Mouse (Mus musculus) embryonic facial prominence, embryonic 13.5 days (tissue): ENCODE data around the gene Lpin2. TPM values are rescaled to one million over a fixed set of nuclear protein-coding genes. Genes with fewer than 3 reads are reported as not detected.

ENCODE experiments used
- ATAC-seq: fragments of 200-750 bp; cut with Nextera tagmentation; 2 replicates; pipeline ENCODE4 v1.8.0; 2017; ENCODE audit warnings: low read depth; ENCODE audit not compliant: insufficient number of reproducible peaks, insufficient read depth, low FRiP score, low TSS enrichment
- H3K27ac ChIP-seq: fragments of 300-500 bp; sonication (generic); 2 replicates; pipeline ENCODE4 v1.5.1; 2015; ENCODE audit warnings: moderate library complexity, mild to moderate bottlenecking, inconsistent platforms
- H3K27me3 ChIP-seq: fragments of 300-500 bp; sonication (generic); 2 replicates; pipeline ENCODE4 v1.6.1; 2015; ENCODE audit warnings: mild to moderate bottlenecking, inconsistent platforms
- H3K36me3 ChIP-seq: fragments of 300-500 bp; sonication (generic); 2 replicates; pipeline ENCODE4 v1.6.1; 2015; ENCODE audit warnings: mild to moderate bottlenecking, inconsistent platforms
- H3K4me1 ChIP-seq: fragments of 300-500 bp; sonication (generic); 2 replicates; pipeline ENCODE4 v1.6.1; 2015; ENCODE audit warnings: inconsistent platforms
- H3K4me2 ChIP-seq: fragments of 300-500 bp; sonication (generic); 2 replicates; pipeline ENCODE4 v1.6.1; 2015; ENCODE audit warnings: moderate library complexity, mild to moderate bottlenecking, inconsistent platforms
- H3K4me3 ChIP-seq: fragments of 300-500 bp; sonication (generic); 2 replicates; pipeline ENCODE4 v1.5.1; 2015; ENCODE audit warnings: mild to moderate bottlenecking, inconsistent platforms
- H3K9ac ChIP-seq: fragments of 300-500 bp; sonication (generic); 2 replicates; pipeline ENCODE4 v1.6.1; 2015; ENCODE audit warnings: mild to moderate bottlenecking, inconsistent platforms
- H3K9me3 ChIP-seq: fragments of 300-500 bp; sonication (generic); 2 replicates; pipeline ENCODE4 v1.6.1; 2016; ENCODE audit warnings: inconsistent platforms
- WGBS: fragments of 180-500 bp; shearing (Covaris S2); methylation state at CpG from one replicate; pipeline ENCODE4 v1.1.7; 2015; ENCODE audit warnings: mixed read lengths; 5-methylcytosine and 5-hydroxymethylcytosine counted together
- polyA plus RNA-seq: library from polyadenylated mRNA; unstranded; fragments of >200 nt; fragmentation: Nextera tagmentation; extraction: Ambion mirVana; gene quantifications from 2 replicates; pipeline ENCODE4 v1.2.1, GENCODE M21; 2015

Gene Lpin2
- polyA plus RNA-seq, 1 experiment from 2014 or later = 52.2 TPM

GRCm38 (mm10) chr17:71242666-71243065 lies 60.3 kb downstream of the Lpin2 start:
- no peak for ATAC-seq
- H3K9me3 ChIP-seq = no peaks in the 10 kb centered on the region
- H3K4me1 ChIP-seq = no peaks in the 10 kb centered on the region
- H3K9ac ChIP-seq = no peak overlapping the region
- H3K27me3 ChIP-seq = no peaks in the 10 kb centered on the region
- H3K4me3 ChIP-seq = no peak overlapping the region
- 93% methylated on average over 7 of the region's 7 CpGs for WGBS
- H3K27ac ChIP-seq = no peak overlapping the region
- no peak overlapping the region for H3K4me2 ChIP-seq
- H3K36me3 ChIP-seq = peaks cover 91% of the 10 kb centered on the region

GRCm38 (mm10) chr17:71245133-71245532 lies 62.8 kb downstream of the Lpin2 start:
- WGBS = 97% methylated on average over 15 of the region's 15 CpGs
- no peak overlapping the region for H3K4me3 ChIP-seq
- H3K27me3 ChIP-seq = no peaks in the 10 kb centered on the region
- H3K9ac ChIP-seq = no peak overlapping the region
- H3K4me2 ChIP-seq = no peak overlapping the region
- peaks cover 5% of the 10 kb centered on the region; the same call in 1 of the 2 replicates for H3K4me1 ChIP-seq
- peaks cover 96% of the 10 kb centered on the region for H3K36me3 ChIP-seq
- H3K27ac ChIP-seq = no peak overlapping the region
- ATAC-seq = no peak
- H3K9me3 ChIP-seq = no peaks in the 10 kb centered on the region

- Histone ChIP-seq H3K27ac (no peak overlapping the region), H3K27me3 (no peaks in the 10 kb centered on the region), H3K9me3 (no peaks in the 10 kb centered on the region), H3K4me2 (no peak overlapping the region), H3K9ac (no peak overlapping the region), H3K4me3 (no peak overlapping the region), H3K36me3 (peaks cover 92% of the 10 kb centered on the region), H3K4me1 (peaks cover 14% of the 10 kb centered on the region)
- 94% methylated on average over 4 of the region's 4 CpGs for WGBS
- ATAC-seq = no peak
These were observed 63.7 kb downstream of the Lpin2 start for GRCm38 (mm10) chr17:71246022-71246421.

- no peak for ATAC-seq
- 91% methylated on average over 6 of the region's 6 CpGs for WGBS
- Histone ChIP-seq H3K27ac (no peak overlapping the region), H3K4me1 (peaks cover 41% of the 10 kb centered on the region), H3K4me3 (no peak overlapping the region), H3K27me3 (no peaks in the 10 kb centered on the region), H3K9ac (no peak overlapping the region), H3K36me3 (peaks cover 68% of the 10 kb centered on the region), H3K4me2 (no peak overlapping the region), H3K9me3 (no peaks in the 10 kb centered on the region)
These were observed 66.6 kb downstream of the Lpin2 start for GRCm38 (mm10) chr17:71248963-71249362.

GRCm38 (mm10) chr17:71250046-71250445 lies 67.7 kb downstream of the Lpin2 start:
- H3K27ac ChIP-seq = no peak overlapping the region; the same call in 1 of the 2 replicates
- H3K4me3 ChIP-seq = no peak overlapping the region
- 80% methylated on average over 2 of the region's 2 CpGs for WGBS
- no peak overlapping the region for H3K9ac ChIP-seq
- no peaks in the 10 kb centered on the region for H3K27me3 ChIP-seq
- H3K36me3 ChIP-seq = peaks cover 57% of the 10 kb centered on the region
- no peaks in the 10 kb centered on the region for H3K9me3 ChIP-seq
- H3K4me2 ChIP-seq = no peak overlapping the region
- H3K4me1 ChIP-seq = peaks cover 48% of the 10 kb centered on the region
- no peak for ATAC-seq

GRCm38 (mm10) chr17:71250819-71251600 lies 68.7 kb downstream of the Lpin2 start:
- H3K4me3 ChIP-seq = no peak overlapping the region
- 66% methylated on average over 16 of the region's 16 CpGs for WGBS
- H3K9me3 ChIP-seq = no peaks in the 10 kb centered on the region
- ATAC-seq = no peak
- H3K4me2 ChIP-seq = no peak overlapping the region
- 0 out of 2 replicates have a peak overlapping the region, but pooled peaks have one; percentile 4 for H3K9ac ChIP-seq
- peak overlapping the region; percentile 74 for H3K27ac ChIP-seq
- H3K4me1 ChIP-seq = peaks cover 48% of the 10 kb centered on the region
- no peaks in the 10 kb centered on the region for H3K27me3 ChIP-seq
- peaks cover 53% of the 10 kb centered on the region for H3K36me3 ChIP-seq

- H3K4me1 ChIP-seq = peaks cover 48% of the 10 kb centered on the region
- no peak overlapping the region for H3K4me3 ChIP-seq
- WGBS = 34% methylated on average over 6 of the region's 6 CpGs
- peak; percentile 6; the same call in 1 of the 2 replicates for ATAC-seq
- H3K36me3 ChIP-seq = peaks cover 49% of the 10 kb centered on the region
- H3K9ac ChIP-seq = no peak overlapping the region
- H3K27ac ChIP-seq = peak overlapping the region; percentile 74
- no peak overlapping the region for H3K4me2 ChIP-seq
- no peaks in the 10 kb centered on the region for H3K9me3 ChIP-seq
- no peaks in the 10 kb centered on the region for H3K27me3 ChIP-seq
These were observed 69.2 kb downstream of the Lpin2 start for GRCm38 (mm10) chr17:71251601-71252001.

GRCm38 (mm10) chr17:71252101-71252500 lies 69.7 kb downstream of the Lpin2 start:
- H3K4me3 ChIP-seq = no peak overlapping the region
- no peak for ATAC-seq
- H3K27me3 ChIP-seq = no peaks in the 10 kb centered on the region
- peaks cover 44% of the 10 kb centered on the region for H3K36me3 ChIP-seq
- 44% methylated on average over 9 of the region's 9 CpGs for WGBS
- H3K27ac ChIP-seq = peak overlapping the region; percentile 64
- no peak overlapping the region for H3K9ac ChIP-seq
- H3K4me2 ChIP-seq = no peak overlapping the region
- no peaks in the 10 kb centered on the region for H3K9me3 ChIP-seq
- H3K4me1 ChIP-seq = peaks cover 48% of the 10 kb centered on the region

GRCm38 (mm10) chr17:71253391-71253790 lies 71.0 kb downstream of the Lpin2 start:
- H3K9ac ChIP-seq = no peak overlapping the region
- no peak overlapping the region for H3K4me3 ChIP-seq
- H3K27ac ChIP-seq = no peak overlapping the region
- ATAC-seq = no peak
- 92% methylated on average over 2 of the region's 2 CpGs for WGBS
- peaks cover 48% of the 10 kb centered on the region for H3K4me1 ChIP-seq
- H3K27me3 ChIP-seq = no peaks in the 10 kb centered on the region
- no peak overlapping the region for H3K4me2 ChIP-seq
- H3K9me3 ChIP-seq = no peaks in the 10 kb centered on the region
- H3K36me3 ChIP-seq = peaks cover 31% of the 10 kb centered on the region

- no peaks in the 10 kb centered on the region for H3K27me3 ChIP-seq
- 0 out of 2 replicates have a peak overlapping the region, but pooled peaks have one; percentile 1 for H3K27ac ChIP-seq
- 76% methylated on average over 5 of the region's 5 CpGs for WGBS
- peaks cover 48% of the 10 kb centered on the region for H3K4me1 ChIP-seq
- no peaks in the 10 kb centered on the region for H3K9me3 ChIP-seq
- peaks cover 24% of the 10 kb centered on the region for H3K36me3 ChIP-seq
- ATAC-seq = no peak
- H3K4me3 ChIP-seq = no peak overlapping the region
- no peak overlapping the region for H3K9ac ChIP-seq
- H3K4me2 ChIP-seq = no peak overlapping the region
These were observed 71.7 kb downstream of the Lpin2 start for GRCm38 (mm10) chr17:71254106-71254505.

GRCm38 (mm10) chr17:71254736-71255135 lies 72.4 kb downstream of the Lpin2 start:
- no peaks in the 10 kb centered on the region for H3K27me3 ChIP-seq
- WGBS = 51% methylated on average over 6 of the region's 6 CpGs
- H3K4me2 ChIP-seq = no peak overlapping the region
- no peak for ATAC-seq
- H3K27ac ChIP-seq = no peak overlapping the region
- H3K4me3 ChIP-seq = no peak overlapping the region
- no peak overlapping the region for H3K9ac ChIP-seq
- H3K4me1 ChIP-seq = peaks cover 47% of the 10 kb centered on the region
- H3K9me3 ChIP-seq = no peaks in the 10 kb centered on the region
- peaks cover 19% of the 10 kb centered on the region for H3K36me3 ChIP-seq

GRCm38 (mm10) chr17:71256068-71256615 lies 73.8 kb downstream of the Lpin2 start:
- H3K36me3 ChIP-seq = peaks cover 12% of the 10 kb centered on the region
- 79% methylated on average over 14 of the region's 14 CpGs for WGBS
- no peak for ATAC-seq
- no peak overlapping the region for H3K9ac ChIP-seq
- no peak overlapping the region for H3K27ac ChIP-seq
- H3K9me3 ChIP-seq = no peaks in the 10 kb centered on the region
- H3K27me3 ChIP-seq = no peaks in the 10 kb centered on the region
- no peak overlapping the region for H3K4me3 ChIP-seq
- H3K4me2 ChIP-seq = no peak overlapping the region
- H3K4me1 ChIP-seq = peaks cover 32% of the 10 kb centered on the region
